Mouse (Mus musculus): ENCODE measurements around the gene Rapgef6.

- TF ChIP-seq POLR2A (IDR thresholded peaks at IDR 0.05; ENCODE audit: low read depth, low read length) = no peak
- TF ChIP-seq CTCF (IDR thresholded peaks at IDR 0.05; ENCODE audit: extremely low read depth, insufficient read depth, insufficient read length, insufficient replicate concordance) = no peak
Observed at GRCm38 (mm10) chr11:54592585-54592984, 69.9 kb downstream of the Rapgef6 start.

All from spleen, adult 2 months (tissue).